Mouse (Mus musculus) right cerebral cortex, adult 2 months (tissue): ENCODE data around the gene Thumpd1.

ENCODE experiments used
- DNase-seq, 2 experiments: peaks; one replicate each; pipeline ENCODE4 v3.0.0; 2021 to 2022; ENCODE audit warnings: low spot score in 2 of 2

Gene Thumpd1

DNA sequence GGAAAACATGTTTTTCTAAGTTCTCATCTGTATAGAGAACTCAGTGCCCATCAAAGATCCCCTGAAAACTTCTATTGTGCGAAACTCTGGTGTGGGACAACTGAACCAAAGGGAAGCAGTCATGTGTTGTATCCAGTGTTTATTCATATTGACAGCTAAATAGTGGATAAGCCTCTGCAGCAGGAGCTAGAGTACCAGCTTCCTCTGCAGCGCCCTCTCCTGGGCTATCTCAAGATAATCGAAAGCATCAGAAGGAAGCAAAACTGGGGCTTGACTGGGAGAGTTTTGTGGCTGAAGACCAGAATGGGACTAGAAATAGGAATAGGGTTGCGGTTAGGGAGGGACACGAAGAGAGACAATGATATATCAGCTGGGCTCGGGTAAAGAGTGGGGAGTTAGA, 49.7 kb downstream of the Thumpd1 start:
- peak in 1 of 2 experiments; percentile 7 for DNase-seq

- DNase-seq: no peak
Observed at GRCm38 (mm10) chr7:119670395-119670794, 50.2 kb downstream of the Thumpd1 start.

GRCm38 (mm10) chr7:119667893-119668292, 52.7 kb downstream of the Thumpd1 start:
- no peak for DNase-seq
